Mouse (Mus musculus) megakaryocyte, adult 5-6 weeks (primary cell): ENCODE results near the gene C2cd5. TPM values are rescaled to one million over a fixed set of nuclear protein-coding genes. Genes with fewer than 3 reads are reported as not detected.
"Not testable (repeated sequence)": the region's sequence is repeated elsewhere in the genome, so short reads cannot be mapped to it uniquely, and the experiment has no call there.

Experiments
- ATAC-seq: 2 replicates; pipeline ENCODE4 v1.8.0; 2016; ENCODE audit warnings: mild to moderate bottlenecking, inconsistent platforms; ENCODE audit not compliant: poor library complexity, severe bottlenecking
- total RNA-seq, 2 experiments: library from RNA; stranded (forward) in 1 of 2; stranded (reverse) in 1 of 2; fragments of 153-499, 151-499 nt in 1 of 2; fragments of 221-1000, 200-1000 nt in 1 of 2; gene quantifications; 2 replicates each; pipeline versions ENCODE4 v1.2.3 to v1.2.4; 2015 to 2017

The C2cd5 gene
- total RNA-seq (2015) (51.0 and 52.8 TPM in 2 replicates), total RNA-seq (2017) (48.4 and 60.4 TPM in 2 replicates)

- ATAC-seq: peak; percentile 91
Measured at GRCm38 (mm10) chr6:143099681-143100382, at the start of gene C2cd5. C2cd5 (minus strand) TSS chr6:143100141.

GRCm38 (mm10) chr6:143148868-143149267 lies 48.9 kb upstream of the C2cd5 start:
- ATAC-seq: peak; percentile 51

- peak; percentile 91 for ATAC-seq
Measured at GRCm38 (mm10) chr6:143146756-143147155, 46.8 kb upstream of the C2cd5 start.

- ATAC-seq: no peak
Measured at GRCm38 (mm10) chr6:143145051-143145450, 45.1 kb upstream of the C2cd5 start.

GRCm38 (mm10) chr6:143144556-143144955 lies 44.6 kb upstream of the C2cd5 start:
- ATAC-seq: no peak

- ATAC-seq: no peak
Measured at GRCm38 (mm10) chr6:143143775-143144273, 43.9 kb upstream of the C2cd5 start.

- ATAC-seq: no peak
Measured at GRCm38 (mm10) chr6:143143321-143143720, 43.4 kb upstream of the C2cd5 start.

- ATAC-seq: no peak
Measured at GRCm38 (mm10) chr6:143142861-143143260, 42.9 kb upstream of the C2cd5 start.

- not testable (repeated sequence) for ATAC-seq
Measured at GRCm38 (mm10) chr6:143141624-143142592, 42.0 kb upstream of the C2cd5 start.

GRCm38 (mm10) chr6:143140884-143141283 lies 40.9 kb upstream of the C2cd5 start:
- ATAC-seq: no peak

GRCm38 (mm10) chr6:143139417-143139816 lies 39.5 kb upstream of the C2cd5 start:
- ATAC-seq: peak; percentile 41

- ATAC-seq: no peak
Measured at GRCm38 (mm10) chr6:143137341-143137740, 37.4 kb upstream of the C2cd5 start.

GRCm38 (mm10) chr6:143136688-143137087 lies 36.7 kb upstream of the C2cd5 start:
- ATAC-seq: no peak

- ATAC-seq: peak; percentile 27; the same call in 1 of the 2 replicates
Measured at GRCm38 (mm10) chr6:143135097-143135496, 35.2 kb upstream of the C2cd5 start.

GRCm38 (mm10) chr6:143133150-143133549 lies 33.2 kb upstream of the C2cd5 start:
- ATAC-seq: no peak

GRCm38 (mm10) chr6:143131895-143132652 lies 32.1 kb upstream of the C2cd5 start:
- ATAC-seq: peak; percentile 50

- peak; percentile 77 for ATAC-seq
Measured at GRCm38 (mm10) chr6:143130411-143130810, 30.5 kb upstream of the C2cd5 start.

GRCm38 (mm10) chr6:143129952-143130351 lies 30.0 kb upstream of the C2cd5 start:
- ATAC-seq: no peak

GRCm38 (mm10) chr6:143129466-143129865 lies 29.5 kb upstream of the C2cd5 start:
- ATAC-seq: no peak

- ATAC-seq: no peak
Measured at GRCm38 (mm10) chr6:143125721-143126120, 25.8 kb upstream of the C2cd5 start.

GRCm38 (mm10) chr6:143119325-143119724 lies 19.4 kb upstream of the C2cd5 start:
- no peak for ATAC-seq
